Mouse (Mus musculus) liver, embryonic 14.5 days (tissue): ENCODE data around the gene Dnajc22. TPM values are rescaled to one million over a fixed set of nuclear protein-coding genes. Genes with fewer than 3 reads are reported as not detected.

ENCODE experiments used
- ATAC-seq: fragments of 200-750 bp; cut with Nextera tagmentation; 2 replicates; pipeline ENCODE4 v1.8.0; 2017; ENCODE audit warnings: moderate number of reproducible peaks, mild to moderate bottlenecking, moderate library complexity; ENCODE audit not compliant: insufficient read depth
- DNase-seq, 3 experiments: peaks; one replicate each; pipeline ENCODE4 v3.0.0-alpha.2; 2012 to 2013; ENCODE audit warnings: low read depth in 3 of 3, low spot score in 3 of 3
- H3K27ac ChIP-seq: fragments of 300-500 bp; sonication (generic); 2 replicates; pipeline ENCODE4 v1.5.1; 2014; ENCODE audit warnings: moderate library complexity, mild to moderate bottlenecking, control low read depth, inconsistent platforms
- H3K27me3 ChIP-seq: fragments of 300-500 bp; sonication (generic); 2 replicates; pipeline ENCODE4 v1.6.1; 2014; ENCODE audit warnings: mild to moderate bottlenecking, low read length, moderate library complexity; ENCODE audit not compliant: control insufficient read depth, insufficient read depth
- H3K36me3 ChIP-seq: fragments of 300-500 bp; sonication (generic); replicated peaks from 2 replicates; pipeline ENCODE4 v1.6.1; 2014; ENCODE audit warnings: low read depth; ENCODE audit not compliant: control insufficient read depth, insufficient read depth
- H3K4me1 ChIP-seq, 2 experiments: fragments of 200-500 bp in 1 of 2; fragments of 300-500 bp in 1 of 2; sonication (generic) in 1 of 2; replicated peaks; 2 replicates each; pipeline ENCODE4 v1.6.1; 2012 to 2014; ENCODE audit warnings: antibody characterized with exemption in 1 of 2, inconsistent platforms in 1 of 2, low read length in 1 of 2; ENCODE audit not compliant: control insufficient read depth in 2 of 2, insufficient read depth in 2 of 2
- H3K4me2 ChIP-seq: fragments of 300-500 bp; sonication (generic); 2 replicates; pipeline ENCODE4 v1.6.1; 2014; ENCODE audit warnings: low read depth, mild to moderate bottlenecking, control low read depth, moderate library complexity
- H3K4me3 ChIP-seq, 2 experiments: fragments of 200-500 bp in 1 of 2; fragments of 300-500 bp in 1 of 2; sonication (generic) in 1 of 2; 2 replicates each; pipeline ENCODE4 v1.5.1; 2012 to 2014; ENCODE audit warnings: low read depth in 2 of 2, low read length in 2 of 2, mild to moderate bottlenecking in 2 of 2, control low read depth in 1 of 2, inconsistent platforms in 1 of 2, moderate library complexity in 1 of 2; ENCODE audit not compliant: insufficient read depth in 1 of 2
- H3K9ac ChIP-seq: fragments of 300-500 bp; sonication (generic); replicated peaks from 2 replicates; pipeline ENCODE4 v1.6.1; 2014; ENCODE audit warnings: mild to moderate bottlenecking, control low read depth, moderate library complexity
- H3K9me3 ChIP-seq: fragments of 300-500 bp; sonication (generic); 2 replicates; pipeline ENCODE4 v1.6.1; 2016; ENCODE audit warnings: low read length, mixed read lengths; ENCODE audit not compliant: control insufficient read depth
- CTCF ChIP-seq: IDR thresholded peaks from 2 replicates; pipeline ENCODE4 v1.5.1; 2016; ENCODE audit warnings: antibody characterized with exemption, low read depth, control low read depth
- EP300 ChIP-seq: IDR thresholded peaks from 2 replicates; pipeline ENCODE4 v1.6.1; 2016; ENCODE audit warnings: antibody characterized with exemption, low read depth
- WGBS: fragments of 180-500 bp; shearing (Covaris S2); extraction: QIAGEN DNeasy Blood & Tissue Kit; methylation state at CpG from one replicate; pipeline ENCODE4 v1.1.7; 2014; ENCODE audit not compliant: insufficient replicate concordance; 5-methylcytosine and 5-hydroxymethylcytosine counted together
- polyA plus RNA-seq, 2 experiments: library from polyadenylated mRNA; depleted of rRNA in 1 of 2; stranded (reverse) in 1 of 2; unstranded in 1 of 2; fragments of >200 nt; fragmentation: Nextera tagmentation in 1 of 2; extraction: Ambion mirVana in 1 of 2; gene quantifications; 2 replicates each; pipeline versions ENCODE4 v1.2.1 to v1.2.3; 2012 to 2014

Dnajc22 gene
- polyA plus RNA-seq, 2 experiments = 11.4 to 11.6 TPM

GRCm38 (mm10) chr15:99082322-99082721, 10.6 kb upstream of the Dnajc22 start:
- no peak overlapping the region for H3K9ac ChIP-seq
- peaks cover 28% of the 10 kb centered on the region for H3K36me3 ChIP-seq
- ATAC-seq = 0 out of 2 replicates have a peak, but pooled peaks have one; percentile 20
- peaks cover 26% of the 10 kb centered on the region for H3K27me3 ChIP-seq
- 91% methylated on average over 12 of the region's 12 CpGs for WGBS
- H3K27ac ChIP-seq = no peak overlapping the region
- no peak for DNase-seq
- TF ChIP-seq EP300 (no peak), CTCF (no peak)
- H3K4me3 ChIP-seq = no peak overlapping the region
- H3K4me2 ChIP-seq = no peak overlapping the region
- no peaks in the 10 kb centered on the region for H3K9me3 ChIP-seq
- H3K4me1 ChIP-seq = peaks cover 0 to 4% of the 10 kb centered on the region in 2 experiments; a peak in 1 of 4 replicates

- Histone ChIP-seq H3K27me3 (peaks cover 32% of the 10 kb centered on the region), H3K4me1 (peaks cover 0 to 4% of the 10 kb centered on the region in 2 experiments; a peak in 1 of 4 replicates), H3K4me2 (no peak overlapping the region), H3K4me3 (no peak overlapping the region), H3K9me3 (no peaks in the 10 kb centered on the region), H3K36me3 (peaks cover 25% of the 10 kb centered on the region), H3K9ac (no peak overlapping the region), H3K27ac (no peak overlapping the region)
- no peak for ATAC-seq
- 84% methylated on average over 16 of the region's 16 CpGs for WGBS
- DNase-seq = no peak
- TF ChIP-seq EP300 = no peak
Observed at GRCm38 (mm10) chr15:99082840-99083239, 10.1 kb upstream of the Dnajc22 start.

- TF ChIP-seq CTCF = peak; percentile 62
- TF ChIP-seq EP300 = no peak
- WGBS = 64% methylated on average over 9 of the region's 9 CpGs
- H3K9me3 ChIP-seq = no peaks in the 10 kb centered on the region
- no peak overlapping the region for H3K4me2 ChIP-seq
- peaks cover 0 to 4% of the 10 kb centered on the region in 2 experiments; a peak in 1 of 4 replicates for H3K4me1 ChIP-seq
- H3K4me3 ChIP-seq = no peak overlapping the region
- H3K27me3 ChIP-seq = peaks cover 36% of the 10 kb centered on the region
- peaks cover 22% of the 10 kb centered on the region for H3K36me3 ChIP-seq
- DNase-seq = no peak
- no peak for ATAC-seq
- no peak overlapping the region for H3K27ac ChIP-seq
- no peak overlapping the region for H3K9ac ChIP-seq
Observed at GRCm38 (mm10) chr15:99083258-99083657, 9.7 kb upstream of the Dnajc22 start.

- H3K4me2 ChIP-seq = peak overlapping the region; percentile 6; the same call in 1 of the 2 replicates
- peaks cover 43% of the 10 kb centered on the region for H3K27me3 ChIP-seq
- H3K9ac ChIP-seq = no peak overlapping the region
- DNase-seq (no peak), ATAC-seq (no peak)
- no peaks in the 10 kb centered on the region for H3K9me3 ChIP-seq
- H3K36me3 ChIP-seq = peaks cover 17% of the 10 kb centered on the region
- WGBS = 11% methylated on average over 11 of the region's 11 CpGs
- H3K4me1 ChIP-seq = peaks cover 0 to 4% of the 10 kb centered on the region in 2 experiments; a peak in 1 of 4 replicates
- no peak overlapping the region for H3K27ac ChIP-seq
- TF ChIP-seq CTCF = no peak
- TF ChIP-seq EP300 = no peak
- no peak overlapping the region for H3K4me3 ChIP-seq
Observed at GRCm38 (mm10) chr15:99083867-99084557, 9.0 kb upstream of the Dnajc22 start.

GRCm38 (mm10) chr15:99084618-99085017, 8.4 kb upstream of the Dnajc22 start:
- no peak overlapping the region for H3K4me3 ChIP-seq

More at GRCm38 (mm10) chr15:99084618-99085017, 8.4 kb upstream of the Dnajc22 start:
- H3K27ac ChIP-seq = no peak overlapping the region
- 24% methylated on average over 19 of the region's 19 CpGs for WGBS
- no peak overlapping the region for H3K4me2 ChIP-seq
- no peak overlapping the region for H3K9ac ChIP-seq
- DNase-seq = no peak
- H3K27me3 ChIP-seq = peaks cover 49% of the 10 kb centered on the region
- H3K36me3 ChIP-seq = peaks cover 17% of the 10 kb centered on the region
- TF ChIP-seq EP300 = no peak
- TF ChIP-seq CTCF = no peak
- no peaks in the 10 kb centered on the region for H3K9me3 ChIP-seq
- H3K4me1 ChIP-seq = peaks cover 0 to 6% of the 10 kb centered on the region in 2 experiments; a peak in 2 of 4 replicates
- ATAC-seq = no peak
